Mouse (Mus musculus): ENCODE data around the gene Kctd2. TPM values are rescaled to one million over a fixed set of nuclear protein-coding genes. Genes with fewer than 3 reads are reported as not detected.

Gene Kctd2
- 3.2 and 3.6 TPM in 2 replicates for polyA plus RNA-seq (2015; fragmentation: Nextera tagmentation; extraction: Ambion mirVana)

GRCm38 (mm10) chr11:115419531-115420237 is at the start of gene Kctd2, which contains the start of gene Atp5h:
Kctd2 (plus strand) TSS chr11:115420128.
Atp5h (minus strand) TSS chr11:115419962.
- no peaks in the 10 kb centered on the region for H3K27me3 ChIP-seq (ENCODE audit: control insufficient read depth, insufficient read depth, low read length)
- H3K4me3 ChIP-seq (replicated peaks; ENCODE audit: low read length): peak within 1 kb of the TSS; percentile 79
- peak within 1 kb of the TSS; percentile 85 for H3K27ac ChIP-seq (ENCODE audit: low read length)
- H3K9me3 ChIP-seq (replicated peaks; ENCODE audit: control insufficient read depth, low read length): no peaks in the 10 kb centered on the region
- under 1% methylated on average over 56 of the region's 56 CpGs for WGBS
- H3K4me1 ChIP-seq (ENCODE audit: control insufficient read depth, insufficient read depth, low read length): peaks cover 18% of the 10 kb centered on the region
- H3K4me2 ChIP-seq (ENCODE audit: low read depth, low read length): peak within 1 kb of the TSS; percentile 80
- 0 out of 2 replicates have a peak, but pooled peaks cover 9% of the 10 kb centered on the region for H3K36me3 ChIP-seq (ENCODE audit: control insufficient read depth, insufficient read depth, low read length)
- ATAC-seq (ENCODE audit: insufficient read depth, low FRiP score): peak; percentile 98
- peak within 1 kb of the TSS; percentile 99 for H3K9ac ChIP-seq (ENCODE audit: low read length)

GRCm38 (mm10) chr11:115370368-115370767 is 49.6 kb upstream of the Kctd2 start:
- no peak overlapping the region for H3K9ac ChIP-seq (ENCODE audit: low read length)
- H3K27me3 ChIP-seq (ENCODE audit: control insufficient read depth, insufficient read depth, low read length): peaks cover 28% of the 10 kb centered on the region
- H3K4me3 ChIP-seq (replicated peaks; ENCODE audit: low read length): no peak overlapping the region
- H3K9me3 ChIP-seq (replicated peaks; ENCODE audit: control insufficient read depth, low read length): no peaks in the 10 kb centered on the region
- ATAC-seq (ENCODE audit: insufficient read depth, low FRiP score): no peak
- H3K27ac ChIP-seq (ENCODE audit: low read length): no peak overlapping the region
- H3K4me2 ChIP-seq (ENCODE audit: low read depth, low read length): no peak overlapping the region
- 52% methylated on average over 7 of the region's 7 CpGs for WGBS
- peaks cover 25% of the 10 kb centered on the region for H3K4me1 ChIP-seq (ENCODE audit: control insufficient read depth, insufficient read depth, low read length)
- H3K36me3 ChIP-seq (ENCODE audit: control insufficient read depth, insufficient read depth, low read length): no peaks in the 10 kb centered on the region

- H3K9ac ChIP-seq (ENCODE audit: low read length): no peak overlapping the region
- no peak overlapping the region for H3K4me3 ChIP-seq (replicated peaks; ENCODE audit: low read length)
- H3K9me3 ChIP-seq (replicated peaks; ENCODE audit: control insufficient read depth, low read length): no peaks in the 10 kb centered on the region
- peaks cover 27% of the 10 kb centered on the region for H3K27me3 ChIP-seq (ENCODE audit: control insufficient read depth, insufficient read depth, low read length)
- no peaks in the 10 kb centered on the region for H3K36me3 ChIP-seq (ENCODE audit: control insufficient read depth, insufficient read depth, low read length)
- H3K4me1 ChIP-seq (ENCODE audit: control insufficient read depth, insufficient read depth, low read length): peaks cover 18% of the 10 kb centered on the region
- WGBS: 53% methylated on average over 8 of the region's 8 CpGs
- H3K4me2 ChIP-seq (ENCODE audit: low read depth, low read length): no peak overlapping the region
- ATAC-seq (ENCODE audit: insufficient read depth, low FRiP score): no peak
- no peak overlapping the region for H3K27ac ChIP-seq (ENCODE audit: low read length)
These were observed 48.6 kb upstream of the Kctd2 start for GRCm38 (mm10) chr11:115371354-115371753.

DNA sequence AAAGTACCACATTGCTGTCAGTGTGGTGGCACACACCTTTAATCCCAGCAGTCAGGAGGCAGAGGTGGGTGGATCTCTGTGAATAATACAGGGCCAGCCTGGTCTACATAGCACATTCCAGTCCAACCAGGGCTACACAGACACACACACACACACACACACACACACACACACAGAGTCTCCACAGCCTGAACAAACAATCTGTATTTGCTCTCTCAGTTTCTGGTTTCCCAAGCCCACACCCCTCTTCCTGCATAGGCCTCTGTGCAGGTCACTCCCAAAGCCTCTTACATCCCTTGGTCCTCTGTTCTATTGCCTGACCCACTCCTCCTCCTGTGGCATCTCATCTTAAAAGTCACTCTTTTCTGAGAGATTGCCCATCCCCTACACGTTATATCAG is 47.9 kb upstream of the Kctd2 start:
- Histone ChIP-seq H3K36me3 (ENCODE audit: control insufficient read depth, insufficient read depth, low read length) (no peaks in the 10 kb centered on the region), H3K27ac (ENCODE audit: low read length) (no peak overlapping the region), H3K9ac (ENCODE audit: low read length) (no peak overlapping the region), H3K9me3 (replicated peaks; ENCODE audit: control insufficient read depth, low read length) (no peaks in the 10 kb centered on the region), H3K4me1 (ENCODE audit: control insufficient read depth, insufficient read depth, low read length) (peaks cover 13% of the 10 kb centered on the region), H3K27me3 (ENCODE audit: control insufficient read depth, insufficient read depth, low read length) (peaks cover 20% of the 10 kb centered on the region), H3K4me2 (ENCODE audit: low read depth, low read length) (no peak overlapping the region), H3K4me3 (replicated peaks; ENCODE audit: low read length) (no peak overlapping the region)
- WGBS: 53% methylated on average over 1 of the region's 1 CpGs
- ATAC-seq (ENCODE audit: insufficient read depth, low FRiP score): peak; percentile 65; the same call in 1 of the 2 replicates

GRCm38 (mm10) chr11:115372737-115373136 is 47.2 kb upstream of the Kctd2 start:
- no peak overlapping the region for H3K4me2 ChIP-seq (ENCODE audit: low read depth, low read length)
- no peaks in the 10 kb centered on the region for H3K36me3 ChIP-seq (ENCODE audit: control insufficient read depth, insufficient read depth, low read length)
- H3K9me3 ChIP-seq (replicated peaks; ENCODE audit: control insufficient read depth, low read length): no peaks in the 10 kb centered on the region
- no peak for ATAC-seq (ENCODE audit: insufficient read depth, low FRiP score)
- H3K4me1 ChIP-seq (ENCODE audit: control insufficient read depth, insufficient read depth, low read length): peaks cover 7% of the 10 kb centered on the region
- H3K27me3 ChIP-seq (ENCODE audit: control insufficient read depth, insufficient read depth, low read length): peaks cover 20% of the 10 kb centered on the region
- H3K27ac ChIP-seq (ENCODE audit: low read length): no peak overlapping the region
- no peak overlapping the region for H3K4me3 ChIP-seq (replicated peaks; ENCODE audit: low read length)
- WGBS: 49% methylated on average over 2 of the region's 2 CpGs
- no peak overlapping the region for H3K9ac ChIP-seq (ENCODE audit: low read length)

GRCm38 (mm10) chr11:115373805-115374694 is 45.9 kb upstream of the Kctd2 start:
- H3K27me3 ChIP-seq (ENCODE audit: control insufficient read depth, insufficient read depth, low read length): peaks cover 13% of the 10 kb centered on the region
- peak overlapping the region; percentile 63 for H3K9ac ChIP-seq (ENCODE audit: low read length)
- no peak for ATAC-seq (ENCODE audit: insufficient read depth, low FRiP score)
- no peaks in the 10 kb centered on the region for H3K36me3 ChIP-seq (ENCODE audit: control insufficient read depth, insufficient read depth, low read length)
- peak overlapping the region; percentile 64 for H3K4me2 ChIP-seq (ENCODE audit: low read depth, low read length)
- no peak overlapping the region for H3K27ac ChIP-seq (ENCODE audit: low read length)
- WGBS: 1% methylated on average over 30 of the region's 30 CpGs
- H3K4me1 ChIP-seq (ENCODE audit: control insufficient read depth, insufficient read depth, low read length): peaks cover 7% of the 10 kb centered on the region
- H3K9me3 ChIP-seq (replicated peaks; ENCODE audit: control insufficient read depth, low read length): no peaks in the 10 kb centered on the region
- H3K4me3 ChIP-seq (replicated peaks; ENCODE audit: low read length): peak overlapping the region; percentile 36

DNA sequence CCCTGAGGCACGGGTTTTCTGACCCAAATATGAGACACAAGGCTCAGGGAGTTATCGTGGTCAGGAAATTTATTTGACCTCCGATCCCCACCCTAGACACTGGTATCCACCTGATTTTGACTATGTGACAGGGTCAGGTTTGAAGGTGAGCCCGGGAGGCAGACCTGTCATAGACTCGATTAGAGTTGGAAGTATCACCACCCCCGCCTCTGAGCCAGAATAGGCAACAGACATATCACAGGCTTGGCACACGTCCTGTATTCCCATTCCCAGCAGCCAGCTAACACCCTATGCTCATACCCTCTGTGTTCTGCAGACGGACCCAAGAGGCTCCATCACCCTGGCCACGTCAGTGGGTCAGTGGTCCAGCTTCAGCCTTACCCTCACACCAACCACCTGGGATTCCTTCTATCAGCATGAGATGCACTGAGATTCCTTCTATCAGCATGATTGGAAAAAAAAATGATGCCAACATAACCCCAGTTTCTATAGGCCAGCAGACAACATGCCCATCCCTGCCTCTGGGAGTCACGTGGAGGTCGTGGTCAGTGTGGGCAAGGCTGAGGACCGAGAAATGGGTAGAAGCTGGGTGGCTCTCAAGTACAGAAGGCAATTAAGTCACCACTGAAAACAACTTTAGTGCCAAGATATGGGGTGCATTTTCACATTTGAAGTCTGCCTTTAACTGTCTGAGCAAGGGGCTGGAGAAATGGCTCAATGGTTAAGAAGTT is 45.1 kb upstream of the Kctd2 start:
- Histone ChIP-seq H3K4me2 (ENCODE audit: low read depth, low read length) (peak overlapping the region; percentile 64; the same call in 1 of the 2 replicates), H3K9me3 (replicated peaks; ENCODE audit: control insufficient read depth, low read length) (no peaks in the 10 kb centered on the region), H3K4me1 (ENCODE audit: control insufficient read depth, insufficient read depth, low read length) (peaks cover 7% of the 10 kb centered on the region), H3K4me3 (replicated peaks; ENCODE audit: low read length) (no peak overlapping the region; the same call in 1 of the 2 replicates), H3K36me3 (ENCODE audit: control insufficient read depth, insufficient read depth, low read length) (no peaks in the 10 kb centered on the region), H3K27me3 (ENCODE audit: control insufficient read depth, insufficient read depth, low read length) (peaks cover 13% of the 10 kb centered on the region), H3K9ac (ENCODE audit: low read length) (no peak overlapping the region), H3K27ac (ENCODE audit: low read length) (no peak overlapping the region)
- 55% methylated on average over 12 of the region's 12 CpGs for WGBS
- no peak for ATAC-seq (ENCODE audit: insufficient read depth, low FRiP score)

- no peaks in the 10 kb centered on the region for H3K36me3 ChIP-seq (ENCODE audit: control insufficient read depth, insufficient read depth, low read length)
- H3K27me3 ChIP-seq (ENCODE audit: control insufficient read depth, insufficient read depth, low read length): peaks cover 13% of the 10 kb centered on the region
- H3K4me1 ChIP-seq (ENCODE audit: control insufficient read depth, insufficient read depth, low read length): peaks cover 7% of the 10 kb centered on the region
- WGBS: 67% methylated on average over 7 of the region's 7 CpGs
- ATAC-seq (ENCODE audit: insufficient read depth, low FRiP score): no peak
- no peaks in the 10 kb centered on the region for H3K9me3 ChIP-seq (replicated peaks; ENCODE audit: control insufficient read depth, low read length)
- no peak overlapping the region for H3K4me2 ChIP-seq (ENCODE audit: low read depth, low read length)
- H3K4me3 ChIP-seq (replicated peaks; ENCODE audit: low read length): no peak overlapping the region
- H3K9ac ChIP-seq (ENCODE audit: low read length): no peak overlapping the region
- no peak overlapping the region for H3K27ac ChIP-seq (ENCODE audit: low read length)
These were observed 43.2 kb upstream of the Kctd2 start for GRCm38 (mm10) chr11:115376722-115377121.

All from stomach, embryonic 16.5 days (tissue).